Mouse (Mus musculus) myocyte (in vitro differentiated cells): ENCODE measurements around the gene Crebbp. TPM values are rescaled to one million over a fixed set of nuclear protein-coding genes. Genes with fewer than 3 reads are reported as not detected.

Experiments used
- H3K27me3 ChIP-seq: one replicate; pipeline ENCODE4 v1.6.1; 2011; ENCODE audit not compliant: control insufficient read depth, insufficient read depth, insufficient read length
- H3K36me3 ChIP-seq: one replicate; pipeline ENCODE4 v1.6.1; 2011; ENCODE audit not compliant: control insufficient read depth, insufficient read depth
- H3K4me2 ChIP-seq: one replicate; pipeline ENCODE4 v1.6.1; 2011; ENCODE audit warnings: low read depth, control low read depth
- H3K4me3 ChIP-seq: one replicate; pipeline ENCODE4 v1.5.1; 2011; ENCODE audit warnings: mild to moderate bottlenecking, control low read depth, moderate library complexity
- H3K79me2 ChIP-seq: one replicate; pipeline ENCODE4 v1.6.1; 2011; ENCODE audit not compliant: control insufficient read depth, insufficient read depth
- H3ac ChIP-seq: one replicate; pipeline ENCODE4 v1.6.1; 2011; ENCODE audit not compliant: control insufficient read depth, insufficient read length
- CEBPB ChIP-seq: IDR thresholded peaks from 2 replicates; pipeline ENCODE4 v1.6.1; 2011; ENCODE audit warnings: mild to moderate bottlenecking, moderate library complexity; ENCODE audit not compliant: poor library complexity, insufficient read depth, severe bottlenecking
- E2F4 ChIP-seq: IDR thresholded peaks from one replicate; pipeline ENCODE4 v1.6.1; 2011; ENCODE audit warnings: mild to moderate bottlenecking, control low read depth, moderate library complexity; ENCODE audit not compliant: insufficient read depth
- MAX ChIP-seq: IDR thresholded peaks from one replicate; pipeline ENCODE4 v1.6.1; 2011; ENCODE audit warnings: low read depth, mild to moderate bottlenecking, control low read depth
- MYOD1 ChIP-seq, 3 experiments: IDR thresholded peaks; one replicate each; pipeline ENCODE4 v1.6.1; 2011; ENCODE audit warnings: control low read depth in 2 of 3, low read depth in 2 of 3, mild to moderate bottlenecking in 2 of 3, moderate library complexity in 1 of 3; ENCODE audit not compliant: insufficient read length in 2 of 3, control insufficient read depth in 1 of 3
- MYOG ChIP-seq, 3 experiments: IDR thresholded peaks; one replicate each; pipeline ENCODE4 v1.6.1; 2011; ENCODE audit warnings: control low read depth in 2 of 3, low read depth in 2 of 3, mild to moderate bottlenecking in 2 of 3; ENCODE audit not compliant: insufficient read length in 2 of 3, control insufficient read depth in 1 of 3, insufficient read depth in 1 of 3
- POLR2A ChIP-seq: IDR thresholded peaks from one replicate; pipeline ENCODE4 v1.6.1; 2011; ENCODE audit warnings: low read depth, mild to moderate bottlenecking, control low read depth, moderate library complexity; ENCODE audit not compliant: insufficient read length
- POLR2AphosphoS2 ChIP-seq: IDR thresholded peaks from one replicate; pipeline ENCODE4 v1.6.1; 2011; ENCODE audit warnings: low read depth, control low read depth; ENCODE audit not compliant: insufficient read length
- REST ChIP-seq: IDR thresholded peaks from one replicate; pipeline ENCODE4 v1.6.1; 2011; ENCODE audit warnings: mild to moderate bottlenecking, control low read depth, moderate library complexity; ENCODE audit not compliant: insufficient read depth, insufficient read length
- SRF ChIP-seq: IDR thresholded peaks from one replicate; pipeline ENCODE4 v1.6.1; 2011; ENCODE audit warnings: low read depth; ENCODE audit not compliant: control insufficient read depth, insufficient read length
- TCF12 ChIP-seq: IDR thresholded peaks from one replicate; pipeline ENCODE4 v1.6.1; 2011; ENCODE audit warnings: mild to moderate bottlenecking, control low read depth; ENCODE audit not compliant: poor library complexity, insufficient read depth, severe bottlenecking
- TCF3 ChIP-seq: IDR thresholded peaks from one replicate; pipeline ENCODE4 v1.6.1; 2011; ENCODE audit warnings: low read depth, control low read depth; ENCODE audit not compliant: insufficient read length
- USF1 ChIP-seq: IDR thresholded peaks from one replicate; pipeline ENCODE4 v1.6.1; 2011; ENCODE audit warnings: low read depth, mild to moderate bottlenecking, control low read depth, moderate library complexity
- polyA plus RNA-seq: library from polyadenylated mRNA; unstranded; fragments of >200 nt; fragmentation: generic; extraction: Trizol; gene quantifications from one replicate; pipeline ENCODE4 v1.2.1, GENCODE M21; 2012; ENCODE audit warnings: missing spikeins

Crebbp gene
- polyA plus RNA-seq, 1 experiment: 7.1 TPM

- TF ChIP-seq POLR2AphosphoS2 (no peak), CEBPB (no peak), E2F4 (no peak), TCF12 (no peak), MYOD1 (IDR thresholded peaks at IDR 0.05; ENCODE audit: control insufficient read depth in 1 of 3, insufficient read length in 2 of 3, low read depth in 2 of 3) (no peak), MAX (no peak), USF1 (no peak), TCF3 (no peak), SRF (no peak), REST (no peak), MYOG (IDR thresholded peaks at IDR 0.05; ENCODE audit: control insufficient read depth in 1 of 3, insufficient read depth in 1 of 3, insufficient read length in 2 of 3, low read depth in 2 of 3) (no peak), POLR2A (no peak)
- Histone ChIP-seq H3K79me2 (peaks cover 79% of the 10 kb centered on the region), H3ac (no peak overlapping the region), H3K27me3 (no peaks in the 10 kb centered on the region), H3K36me3 (no peaks in the 10 kb centered on the region), H3K4me2 (no peak overlapping the region), H3K4me3 (no peak overlapping the region)
Measured at GRCm38 (mm10) chr16:4210290-4210689, 3.5 kb downstream of the Crebbp start.

DNA sequence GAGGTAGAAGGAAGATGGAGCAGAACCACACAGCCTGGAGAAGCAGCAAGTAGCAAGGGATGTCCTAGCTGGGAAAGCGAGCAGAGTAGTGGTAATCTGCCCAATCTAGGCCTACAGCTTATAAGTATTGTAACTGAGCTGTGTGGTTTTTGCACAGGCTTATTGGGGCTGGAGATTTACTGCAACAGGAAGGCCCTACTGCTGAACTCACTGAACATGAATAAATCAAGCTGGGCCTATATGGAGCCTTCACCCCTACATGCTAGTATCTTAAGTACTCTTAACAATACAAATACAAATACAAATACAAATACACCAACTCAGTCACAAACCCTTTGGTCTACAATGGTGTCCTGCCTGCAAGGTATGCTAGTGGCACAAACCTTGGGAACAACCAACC is 10.2 kb downstream of the Crebbp start:
- Histone ChIP-seq H3K27me3 (no peaks in the 10 kb centered on the region), H3K79me2 (peaks cover 100% of the 10 kb centered on the region), H3ac (no peak overlapping the region), H3K36me3 (no peaks in the 10 kb centered on the region), H3K4me2 (no peak overlapping the region), H3K4me3 (no peak overlapping the region)
- no peak for TF ChIP-seq TCF3
- TF ChIP-seq POLR2AphosphoS2: no peak
- TF ChIP-seq MAX: no peak
- no peak for TF ChIP-seq MYOG (IDR thresholded peaks at IDR 0.05; ENCODE audit: control insufficient read depth in 1 of 3, insufficient read depth in 1 of 3, insufficient read length in 2 of 3, low read depth in 2 of 3)
- no peak for TF ChIP-seq TCF12
- no peak for TF ChIP-seq E2F4
- TF ChIP-seq USF1: no peak
- no peak for TF ChIP-seq POLR2A
- TF ChIP-seq SRF: no peak
- no peak for TF ChIP-seq REST
- TF ChIP-seq MYOD1 (IDR thresholded peaks at IDR 0.05; ENCODE audit: control insufficient read depth in 1 of 3, insufficient read length in 2 of 3, low read depth in 2 of 3): no peak
- TF ChIP-seq CEBPB: no peak

GRCm38 (mm10) chr16:4199995-4200394 is 13.8 kb downstream of the Crebbp start:
- Histone ChIP-seq H3K79me2 (peaks cover 100% of the 10 kb centered on the region), H3K4me2 (no peak overlapping the region), H3K4me3 (no peak overlapping the region), H3K36me3 (no peaks in the 10 kb centered on the region), H3ac (no peak overlapping the region), H3K27me3 (no peaks in the 10 kb centered on the region)
- TF ChIP-seq POLR2AphosphoS2: no peak
- TF ChIP-seq MAX: no peak
- TF ChIP-seq MYOG (IDR thresholded peaks at IDR 0.05; ENCODE audit: control insufficient read depth in 1 of 3, insufficient read depth in 1 of 3, insufficient read length in 2 of 3, low read depth in 2 of 3): no peak
- TF ChIP-seq POLR2A: no peak
- no peak for TF ChIP-seq USF1
- no peak for TF ChIP-seq SRF
- no peak for TF ChIP-seq TCF12
- no peak for TF ChIP-seq CEBPB
- TF ChIP-seq E2F4: no peak
- TF ChIP-seq MYOD1 (IDR thresholded peaks at IDR 0.05; ENCODE audit: control insufficient read depth in 1 of 3, insufficient read length in 2 of 3, low read depth in 2 of 3): no peak
- TF ChIP-seq REST: no peak
- TF ChIP-seq TCF3: no peak

GRCm38 (mm10) chr16:4199566-4199965 is 14.2 kb downstream of the Crebbp start:
- Histone ChIP-seq H3K4me3 (no peak overlapping the region), H3K79me2 (peaks cover 100% of the 10 kb centered on the region), H3K4me2 (no peak overlapping the region), H3K36me3 (no peaks in the 10 kb centered on the region), H3ac (no peak overlapping the region), H3K27me3 (no peaks in the 10 kb centered on the region)
- TF ChIP-seq E2F4: no peak
- TF ChIP-seq TCF12: no peak
- no peak for TF ChIP-seq TCF3
- TF ChIP-seq REST: no peak
- no peak for TF ChIP-seq MYOG (IDR thresholded peaks at IDR 0.05; ENCODE audit: control insufficient read depth in 1 of 3, insufficient read depth in 1 of 3, insufficient read length in 2 of 3, low read depth in 2 of 3)
- TF ChIP-seq CEBPB: no peak
- no peak for TF ChIP-seq USF1
- TF ChIP-seq MYOD1 (IDR thresholded peaks at IDR 0.05; ENCODE audit: control insufficient read depth in 1 of 3, insufficient read length in 2 of 3, low read depth in 2 of 3): no peak
- TF ChIP-seq MAX: no peak
- no peak for TF ChIP-seq POLR2A
- no peak for TF ChIP-seq SRF
- TF ChIP-seq POLR2AphosphoS2: no peak

GRCm38 (mm10) chr16:4198004-4198403 is 15.8 kb downstream of the Crebbp start:
- Histone ChIP-seq H3ac (no peak overlapping the region), H3K36me3 (no peaks in the 10 kb centered on the region), H3K4me2 (no peak overlapping the region), H3K79me2 (peaks cover 100% of the 10 kb centered on the region), H3K27me3 (no peaks in the 10 kb centered on the region), H3K4me3 (no peak overlapping the region)
- TF ChIP-seq USF1 (no peak), CEBPB (no peak), TCF3 (no peak), MYOG (IDR thresholded peaks at IDR 0.05; ENCODE audit: control insufficient read depth in 1 of 3, insufficient read depth in 1 of 3, insufficient read length in 2 of 3, low read depth in 2 of 3) (no peak), E2F4 (no peak), POLR2A (no peak), MYOD1 (IDR thresholded peaks at IDR 0.05; ENCODE audit: control insufficient read depth in 1 of 3, insufficient read length in 2 of 3, low read depth in 2 of 3) (no peak), SRF (no peak), TCF12 (no peak), REST (no peak), POLR2AphosphoS2 (no peak), MAX (no peak)
